Mouse (Mus musculus): ENCODE data around the gene Cyp2u1.

DNA sequence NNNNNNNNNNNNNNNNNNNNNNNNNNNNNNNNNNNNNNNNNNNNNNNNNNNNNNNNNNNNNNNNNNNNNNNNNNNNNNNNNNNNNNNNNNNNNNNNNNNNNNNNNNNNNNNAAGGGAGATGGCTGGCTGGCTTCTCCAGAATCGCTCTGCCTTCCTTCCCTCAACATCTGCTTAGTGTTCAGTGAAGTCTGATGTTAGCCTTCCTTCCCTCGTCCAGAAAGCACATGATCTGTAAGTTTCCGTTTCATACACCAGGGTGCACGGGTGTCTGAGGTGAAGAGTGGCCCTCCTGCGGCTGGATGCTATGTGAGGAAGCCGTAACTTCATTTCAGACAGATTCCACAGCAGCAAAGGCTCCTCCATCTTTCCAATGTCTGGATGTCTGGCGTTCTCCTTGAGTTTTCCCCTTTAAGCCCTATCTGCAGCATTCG lies 32.1 kb upstream of the Cyp2u1 start:
- TF ChIP-seq CTCF (IDR thresholded peaks at IDR 0.05; ENCODE audit: extremely low read depth, insufficient read depth, insufficient read length, insufficient replicate concordance) (no peak), POLR2A (IDR thresholded peaks at IDR 0.05; ENCODE audit: low read depth, low read length) (no peak)
